Mouse (Mus musculus): ENCODE measurements around the gene Pnrc1. TPM values are rescaled to one million over a fixed set of nuclear protein-coding genes. Genes with fewer than 3 reads are reported as not detected.
"Not testable (repeated sequence)": the region's sequence is repeated elsewhere in the genome, so short reads cannot be mapped to it uniquely, and the experiment has no call there.

Gene Pnrc1
- polyA plus RNA-seq (2017; shearing (Covaris generic)): 10 to 100 TPM; 55.0 to 86.9 (median 86.3) TPM

DNA sequence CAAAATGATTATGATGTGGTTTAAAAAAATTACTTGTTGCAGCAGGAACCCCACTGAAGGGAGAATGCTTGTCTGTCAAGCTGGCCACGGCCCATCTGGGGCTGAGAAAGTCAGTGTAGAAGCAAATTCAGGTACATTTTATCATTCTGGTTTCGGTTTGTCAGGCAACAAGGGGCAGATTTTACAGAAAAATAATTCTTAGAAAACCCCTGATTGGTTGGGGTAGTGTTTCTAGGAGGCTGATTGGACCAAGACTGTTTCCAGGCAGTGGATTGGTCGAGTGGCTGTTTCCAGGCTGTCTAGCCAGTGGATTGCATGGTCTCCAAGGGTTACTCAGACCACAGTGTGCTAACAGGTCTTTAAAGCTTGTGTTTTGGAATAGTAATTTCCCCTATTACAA lies at the start of gene Pnrc1:
Gene Pnrc1 (minus strand): TSS at position 162 of the 400 bp plus-strand sequence.
- peak; percentile 79 for ATAC-seq

DNA sequence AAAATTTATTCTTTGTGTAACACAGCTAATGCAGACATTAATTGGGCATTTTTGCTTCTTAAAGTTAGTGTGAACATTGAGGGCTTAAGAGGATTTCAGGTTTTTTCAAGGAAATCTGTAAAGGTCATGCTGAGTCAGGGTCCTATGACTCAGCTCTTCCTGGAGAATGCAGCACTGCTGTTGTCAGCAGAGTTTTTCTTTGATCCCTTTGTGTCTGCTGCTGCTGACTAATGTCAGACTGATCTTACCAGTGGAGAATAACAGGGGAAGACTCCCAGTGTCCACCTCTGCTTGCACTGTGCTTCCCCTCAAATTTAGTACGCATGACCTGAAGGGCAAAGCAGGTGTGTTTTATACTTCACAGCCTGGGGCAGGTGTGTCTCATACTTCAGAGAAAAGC lies 48.0 kb upstream of the Pnrc1 start:
- ATAC-seq: no peak

- ATAC-seq: no peak
Measured at GRCm38 (mm10) chr4:33332956-33333455, 43.0 kb upstream of the Pnrc1 start.

DNA sequence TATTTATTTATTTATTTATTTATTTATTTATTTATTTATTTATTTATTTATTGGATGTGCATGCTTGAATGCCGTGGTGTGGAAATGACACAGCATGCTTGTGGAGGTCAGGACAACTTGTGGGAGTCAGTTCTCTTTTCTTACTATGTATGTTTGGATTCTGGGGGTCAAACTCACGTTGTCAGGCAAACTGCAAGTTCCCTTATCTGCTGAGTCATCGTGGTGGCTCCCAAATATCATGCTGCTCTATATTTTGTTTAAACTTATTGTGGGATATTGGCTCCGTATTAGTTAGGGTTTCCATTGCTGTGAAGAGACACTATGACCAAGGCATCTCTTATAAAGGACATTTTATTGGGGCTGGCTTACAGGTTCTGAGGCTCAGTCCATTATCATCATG lies 41.2 kb upstream of the Pnrc1 start:
- ATAC-seq: no peak

GRCm38 (mm10) chr4:33315840-33316239 lies 25.9 kb upstream of the Pnrc1 start:
- ATAC-seq: peak; percentile 93

GRCm38 (mm10) chr4:33314150-33314549 lies 24.2 kb upstream of the Pnrc1 start:
- not testable (repeated sequence) for ATAC-seq

- ATAC-seq: no peak
Measured at GRCm38 (mm10) chr4:33310840-33311437, 21.0 kb upstream of the Pnrc1 start.

- ATAC-seq: peak; percentile 90
Measured at GRCm38 (mm10) chr4:33309764-33310757, 20.1 kb upstream of the Pnrc1 start, which contains the start of gene Rngtt. TSS of gene Rngtt (plus strand) at chr4:33310311.

GRCm38 (mm10) chr4:33307146-33307545 lies 17.2 kb upstream of the Pnrc1 start:
- no peak for ATAC-seq

DNA sequence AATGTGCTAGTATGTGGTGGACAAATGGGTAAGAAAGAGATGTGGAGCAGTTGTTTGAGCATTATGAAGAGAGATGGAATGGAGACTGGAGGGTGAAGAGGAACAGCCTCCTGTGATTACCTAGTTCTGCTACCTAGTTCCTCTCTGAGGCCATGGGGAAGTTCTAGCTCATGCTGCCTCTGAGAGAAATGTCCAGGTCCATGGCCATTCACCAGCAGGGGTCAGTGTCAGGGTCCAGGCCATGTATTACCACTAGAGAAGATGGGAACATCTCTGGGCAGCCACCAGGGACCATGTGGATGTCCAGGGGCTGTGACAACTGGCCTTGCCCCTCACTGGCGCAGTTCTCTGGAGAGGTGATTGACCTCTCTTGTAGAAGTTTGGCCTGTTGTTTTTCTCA lies 13.1 kb upstream of the Pnrc1 start:
- ATAC-seq: no peak

DNA sequence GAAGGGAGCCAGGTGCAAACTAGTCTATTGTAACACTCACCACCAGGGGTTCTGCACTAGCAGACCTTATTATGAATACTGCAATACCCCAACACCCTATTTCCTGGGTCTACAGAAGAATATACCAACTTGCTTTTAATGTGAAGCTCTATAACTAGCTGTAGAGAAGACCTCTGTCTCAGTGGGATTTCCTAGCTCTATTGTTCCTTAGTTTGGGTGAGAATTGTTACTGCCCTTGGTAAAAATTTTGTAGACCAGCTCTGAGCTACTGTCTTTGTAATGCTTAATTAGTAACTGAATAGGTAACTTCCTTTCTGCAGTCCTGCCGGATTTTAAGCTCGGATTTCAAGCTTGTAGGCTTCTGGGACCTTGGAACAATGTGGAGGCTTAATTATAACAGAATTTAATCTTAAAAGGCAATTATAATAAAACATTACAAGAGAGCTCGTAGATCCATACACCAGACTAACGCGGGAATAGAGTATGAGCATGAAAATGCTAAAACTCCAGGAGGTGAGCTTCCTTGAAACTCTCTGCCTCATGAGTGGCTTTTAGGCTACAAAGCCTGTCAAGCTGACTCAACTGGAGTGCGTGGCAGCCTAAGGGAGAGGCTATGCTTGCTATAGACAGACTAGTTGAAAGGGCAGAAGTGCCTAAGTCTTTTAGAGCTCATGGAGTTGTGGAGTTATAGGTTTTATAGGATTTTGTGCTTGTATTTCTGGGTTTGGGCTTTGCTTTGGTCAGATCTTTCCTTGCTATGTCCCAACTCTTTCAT lies 11.1 kb upstream of the Pnrc1 start:
- ATAC-seq: not testable (repeated sequence)

- ATAC-seq: no peak
Measured at GRCm38 (mm10) chr4:33292409-33293370, 2.7 kb upstream of the Pnrc1 start.

- ATAC-seq: peak; percentile 18
Measured at GRCm38 (mm10) chr4:33290878-33291277, 915 bp upstream of the Pnrc1 start.

DNA sequence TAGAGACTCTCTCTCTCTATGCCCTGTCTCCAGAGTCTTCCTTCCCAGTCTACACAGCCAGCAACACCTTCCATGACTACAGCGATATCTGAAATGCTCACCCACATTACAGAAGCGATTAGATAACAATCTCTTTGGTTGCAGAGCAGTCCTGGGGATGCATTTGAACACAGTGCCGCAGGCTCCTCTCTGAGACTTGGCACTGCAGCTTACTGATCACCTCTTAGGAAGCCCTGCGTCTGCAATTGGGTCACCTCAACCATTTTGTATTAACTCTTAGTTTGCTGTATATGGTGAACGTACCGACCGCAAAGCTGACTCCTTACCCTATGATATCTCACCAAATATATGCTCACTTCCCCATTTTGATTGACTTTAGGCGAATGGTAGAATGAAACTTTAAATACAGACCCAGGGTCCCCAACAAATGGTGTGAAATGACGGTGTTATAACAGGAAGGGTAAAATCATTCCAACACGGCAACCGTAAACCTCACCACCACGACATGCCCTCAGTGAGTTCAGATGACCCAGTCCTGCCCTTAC lies 785 bp downstream of the Pnrc1 start:
- ATAC-seq: peak; percentile 22

- ATAC-seq: no peak
Measured at GRCm38 (mm10) chr4:33285448-33285847, 4.5 kb downstream of the Pnrc1 start.

- no peak for ATAC-seq
Measured at GRCm38 (mm10) chr4:33284083-33284880, 5.7 kb downstream of the Pnrc1 start.

- no peak for ATAC-seq
Measured at GRCm38 (mm10) chr4:33281891-33282685, 7.9 kb downstream of the Pnrc1 start.

DNA sequence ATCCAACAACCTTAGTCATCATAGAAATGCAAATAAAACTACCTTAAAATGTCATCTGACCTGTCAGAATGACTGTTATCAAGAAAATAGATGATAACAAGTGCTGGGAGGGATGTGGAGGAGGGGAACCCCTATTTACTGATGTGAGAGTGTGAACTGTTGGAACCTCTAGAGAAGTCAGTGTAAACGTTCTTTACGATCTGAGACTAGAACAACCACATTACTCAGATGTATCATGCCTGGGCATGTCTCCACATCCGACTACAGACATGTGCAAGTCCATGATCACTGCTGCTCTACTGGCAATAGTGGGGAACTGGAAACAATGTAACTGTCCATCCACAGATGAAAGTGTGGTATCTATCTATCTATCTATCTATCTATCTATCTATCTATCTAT lies 16.5 kb downstream of the Pnrc1 start:
- peak; percentile 75 for ATAC-seq
